Mouse (Mus musculus) intestine, embryonic 14.5 days (tissue): ENCODE results near the gene Syngap1. TPM values are rescaled to one million over a fixed set of nuclear protein-coding genes. Genes with fewer than 3 reads are reported as not detected.

Source experiments
- ATAC-seq: fragments of 200-750 bp; cut with Nextera tagmentation; replicated peaks from 2 replicates; pipeline ENCODE4 v1.8.0; 2017; ENCODE audit warnings: low read depth, moderate number of reproducible peaks, moderate TSS enrichment, moderate library complexity; ENCODE audit not compliant: low FRiP score, low TSS enrichment
- DNase-seq: peaks from one replicate; pipeline ENCODE4 v3.0.0-alpha.2; 2018; ENCODE audit warnings: low spot score
- H3K27ac ChIP-seq: fragments of 300-500 bp; sonication (generic); 2 replicates; pipeline ENCODE4 v1.5.1; 2014; ENCODE audit warnings: low read depth, mild to moderate bottlenecking, control low read depth
- H3K27me3 ChIP-seq: fragments of 300-500 bp; sonication (generic); replicated peaks from 2 replicates; pipeline ENCODE4 v1.6.1; 2014; ENCODE audit warnings: low read length, control low read depth; ENCODE audit not compliant: control insufficient read depth, insufficient read depth
- H3K36me3 ChIP-seq: fragments of 300-500 bp; sonication (generic); 2 replicates; pipeline ENCODE4 v1.6.1; 2014; ENCODE audit warnings: low read length, control low read depth; ENCODE audit not compliant: control insufficient read depth, insufficient read depth
- H3K4me1 ChIP-seq: fragments of 300-500 bp; sonication (generic); replicated peaks from 2 replicates; pipeline ENCODE4 v1.6.1; 2014; ENCODE audit warnings: low read length, control low read depth, mixed read lengths; ENCODE audit not compliant: control insufficient read depth, insufficient read depth
- H3K4me2 ChIP-seq: fragments of 300-500 bp; sonication (generic); 2 replicates; pipeline ENCODE4 v1.6.1; 2014; ENCODE audit warnings: low read length
- H3K4me3 ChIP-seq: fragments of 300-500 bp; sonication (generic); 2 replicates; pipeline ENCODE4 v1.5.1; 2014; ENCODE audit warnings: low read depth, low read length, control low read depth, mixed read lengths
- H3K9ac ChIP-seq: fragments of 300-500 bp; sonication (generic); 2 replicates; pipeline ENCODE4 v1.6.1; 2014; ENCODE audit warnings: mild to moderate bottlenecking, low read length
- H3K9me3 ChIP-seq: fragments of 300-500 bp; sonication (generic); 2 replicates; pipeline ENCODE4 v1.6.1; 2016; ENCODE audit warnings: low read length, control low read depth; ENCODE audit not compliant: control insufficient read depth
- WGBS: fragments of 180-500 bp; shearing (Covaris S2); extraction: QIAGEN DNeasy Blood & Tissue Kit; methylation state at CpG from one replicate; pipeline ENCODE4 v1.1.7; 2014; 5-methylcytosine and 5-hydroxymethylcytosine counted together
- polyA plus RNA-seq: library from polyadenylated mRNA; unstranded; fragments of >200 nt; fragmentation: Nextera tagmentation; extraction: Ambion mirVana; gene quantifications from 2 replicates; pipeline ENCODE4 v1.2.1, GENCODE M21; 2014

Gene Syngap1
- polyA plus RNA-seq, 1 experiment from 2014 or later, result 2.2 TPM

GRCm38 (mm10) chr17:26948316-26949050 lies 7.4 kb downstream of the Syngap1 start:
- no peaks in the 10 kb centered on the region for H3K9me3 ChIP-seq
- H3K4me1 ChIP-seq, result peaks cover 60% of the 10 kb centered on the region
- H3K36me3 ChIP-seq, result no peaks in the 10 kb centered on the region
- peak; percentile 78 for DNase-seq
- no peak for ATAC-seq
- H3K4me3 ChIP-seq, result peak overlapping the region; percentile 68
- H3K4me2 ChIP-seq, result peak overlapping the region; percentile 97
- WGBS, result 1% methylated on average over 47 of the region's 87 CpGs
- peak overlapping the region; percentile 59 for H3K9ac ChIP-seq
- peak overlapping the region; percentile 23; the same call in 1 of the 2 replicates for H3K27ac ChIP-seq
- no peaks in the 10 kb centered on the region for H3K27me3 ChIP-seq

GRCm38 (mm10) chr17:26949051-26949577 lies 8.1 kb downstream of the Syngap1 start:
- Histone ChIP-seq H3K27me3 (no peaks in the 10 kb centered on the region), H3K27ac (0 out of 2 replicates have a peak overlapping the region, but pooled peaks have one; percentile 23), H3K4me3 (peak overlapping the region; percentile 68), H3K9ac (peak overlapping the region; percentile 59), H3K36me3 (no peaks in the 10 kb centered on the region), H3K9me3 (no peaks in the 10 kb centered on the region), H3K4me2 (peak overlapping the region; percentile 97), H3K4me1 (peaks cover 66% of the 10 kb centered on the region)
- ATAC-seq, result peak; percentile 32
- 11% methylated on average over 13 of the region's 14 CpGs for WGBS
- DNase-seq, result no peak

- no peaks in the 10 kb centered on the region for H3K27me3 ChIP-seq
- H3K4me1 ChIP-seq, result peaks cover 66% of the 10 kb centered on the region
- peaks cover 4% of the 10 kb centered on the region; the same call in 1 of the 2 replicates for H3K36me3 ChIP-seq
- no peak overlapping the region for H3K27ac ChIP-seq
- H3K4me2 ChIP-seq, result peak overlapping the region; percentile 97; the same call in 1 of the 2 replicates
- H3K9me3 ChIP-seq, result no peaks in the 10 kb centered on the region
- ATAC-seq, result no peak
- no peak for DNase-seq
- H3K4me3 ChIP-seq, result no peak overlapping the region
- WGBS, result 61% methylated on average over 5 of the region's 5 CpGs
- H3K9ac ChIP-seq, result no peak overlapping the region
These were observed 8.8 kb downstream of the Syngap1 start for GRCm38 (mm10) chr17:26949866-26950265.

- no peaks in the 10 kb centered on the region for H3K27me3 ChIP-seq
- peaks cover 12% of the 10 kb centered on the region for H3K36me3 ChIP-seq
- no peak for ATAC-seq
- WGBS, result 30% methylated on average over 7 of the region's 7 CpGs
- peak overlapping the region; percentile 61 for H3K4me2 ChIP-seq
- no peaks in the 10 kb centered on the region for H3K9me3 ChIP-seq
- DNase-seq, result no peak
- H3K4me1 ChIP-seq, result peaks cover 65% of the 10 kb centered on the region
- H3K9ac ChIP-seq, result no peak overlapping the region
- H3K27ac ChIP-seq, result no peak overlapping the region
- peak overlapping the region; percentile 29; the same call in 1 of the 2 replicates for H3K4me3 ChIP-seq
These were observed 9.7 kb downstream of the Syngap1 start for GRCm38 (mm10) chr17:26950560-26951288.

GRCm38 (mm10) chr17:26951406-26951805 lies 10.4 kb downstream of the Syngap1 start:
- Histone ChIP-seq H3K36me3 (peaks cover 16% of the 10 kb centered on the region), H3K4me2 (peak overlapping the region; percentile 61), H3K4me3 (peak overlapping the region; percentile 29), H3K27me3 (no peaks in the 10 kb centered on the region), H3K27ac (no peak overlapping the region; the same call in 1 of the 2 replicates), H3K4me1 (peaks cover 58% of the 10 kb centered on the region), H3K9ac (peak overlapping the region; percentile 32), H3K9me3 (no peaks in the 10 kb centered on the region)
- ATAC-seq (no peak), DNase-seq (peak; percentile 81)
- 1% methylated on average over 11 of the region's 11 CpGs for WGBS

GRCm38 (mm10) chr17:26951952-26952877 lies 11.2 kb downstream of the Syngap1 start:
- no peak for DNase-seq
- H3K9ac ChIP-seq, result peak overlapping the region; percentile 32
- H3K27me3 ChIP-seq, result no peaks in the 10 kb centered on the region
- H3K36me3 ChIP-seq, result peaks cover 23% of the 10 kb centered on the region
- H3K4me2 ChIP-seq, result peak overlapping the region; percentile 61
- H3K27ac ChIP-seq, result no peak overlapping the region; the same call in 1 of the 2 replicates
- H3K9me3 ChIP-seq, result no peaks in the 10 kb centered on the region
- no peak for ATAC-seq
- WGBS, result 14% methylated on average over 23 of the region's 23 CpGs
- peaks cover 51% of the 10 kb centered on the region for H3K4me1 ChIP-seq
- H3K4me3 ChIP-seq, result peak overlapping the region; percentile 29

- peaks cover 31% of the 10 kb centered on the region for H3K36me3 ChIP-seq
- H3K4me1 ChIP-seq, result peaks cover 47% of the 10 kb centered on the region
- no peak overlapping the region for H3K4me3 ChIP-seq
- H3K9ac ChIP-seq, result no peak overlapping the region
- H3K27me3 ChIP-seq, result no peaks in the 10 kb centered on the region
- no peaks in the 10 kb centered on the region for H3K9me3 ChIP-seq
- H3K27ac ChIP-seq, result no peak overlapping the region
- WGBS, result 39% methylated on average over 6 of the region's 6 CpGs
- DNase-seq (no peak), ATAC-seq (no peak)
- peak overlapping the region; percentile 34 for H3K4me2 ChIP-seq
These were observed 12.1 kb downstream of the Syngap1 start for GRCm38 (mm10) chr17:26953201-26953600.

- WGBS, result 20% methylated on average over 14 of the region's 16 CpGs
- ATAC-seq, result no peak
- H3K4me1 ChIP-seq, result peaks cover 47% of the 10 kb centered on the region
These were observed 12.7 kb downstream of the Syngap1 start for GRCm38 (mm10) chr17:26953726-26954125.

More at GRCm38 (mm10) chr17:26953726-26954125, 12.7 kb downstream of the Syngap1 start:
- H3K36me3 ChIP-seq, result peaks cover 37% of the 10 kb centered on the region
- DNase-seq, result no peak
- no peaks in the 10 kb centered on the region for H3K27me3 ChIP-seq
- H3K4me2 ChIP-seq, result peak overlapping the region; percentile 34
- H3K27ac ChIP-seq, result no peak overlapping the region
- H3K9me3 ChIP-seq, result no peaks in the 10 kb centered on the region
- no peak overlapping the region for H3K9ac ChIP-seq
- H3K4me3 ChIP-seq, result no peak overlapping the region
